Mouse (Mus musculus): ENCODE data around the gene Arpc5l. TPM values are rescaled to one million over a fixed set of nuclear protein-coding genes. Genes with fewer than 3 reads are reported as not detected.

Gene Arpc5l
- total and polyA plus RNA-seq, 3 experiments = 65.4 to 87.0 TPM; not detected in 1

GRCm38 (mm10) chr2:38992004-38992403, 13.1 kb upstream of the Arpc5l start:
- no peak overlapping the region for H3K4me3 ChIP-seq (ENCODE audit: control insufficient read depth in 1 of 2, insufficient read depth in 1 of 2, low read depth in 2 of 2, low read length in 2 of 2)
- H3K9ac ChIP-seq (ENCODE audit: control insufficient read depth, low read depth, low read length, poor library complexity, severe bottlenecking) = no peak overlapping the region
- TF ChIP-seq HCFC1 (IDR thresholded peaks at IDR 0.05; ENCODE audit: low read depth, low read length) (no peak), TCF12 (IDR thresholded peaks at IDR 0.05; ENCODE audit: low read depth, low read length) (peak; percentile 63; the same call in 1 of the 2 replicates)
- H3K79me2 ChIP-seq (ENCODE audit: control insufficient read depth, insufficient read depth, low read length, poor library complexity) = no peaks in the 10 kb centered on the region
- no peaks in the 10 kb centered on the region for H3K9me3 ChIP-seq (replicated peaks; ENCODE audit: insufficient read depth, low read length)
- DNase-seq (ENCODE audit: low read depth, low spot score) = no peak
- no peaks in the 10 kb centered on the region for H3K27me3 ChIP-seq (ENCODE audit: control insufficient read depth in 1 of 2, insufficient read depth in 2 of 2, low read length in 2 of 2)
- H3K36me3 ChIP-seq (ENCODE audit: control insufficient read depth in 1 of 2, insufficient read depth in 2 of 2, low read length in 2 of 2) = peaks cover 0 to 9% of the 10 kb centered on the region in 2 experiments; a peak in 2 of 4 replicates
- no peak overlapping the region for H3K27ac ChIP-seq (ENCODE audit: control insufficient read depth, low read depth, low read length)
- H3K4me1 ChIP-seq (ENCODE audit: control insufficient read depth in 1 of 2, insufficient read depth in 2 of 2, low read length in 2 of 2) = peaks cover 3 to 19% of the 10 kb centered on the region in 2 experiments; a peak in 3 of 4 replicates

GRCm38 (mm10) chr2:38992452-38992851, 12.7 kb upstream of the Arpc5l start:
- H3K4me1 ChIP-seq (ENCODE audit: control insufficient read depth in 1 of 2, insufficient read depth in 2 of 2, low read length in 2 of 2) = peaks cover 1 to 24% of the 10 kb centered on the region in 2 experiments; a peak in 3 of 4 replicates
- no peak for TF ChIP-seq POLR2AphosphoS5 (IDR thresholded peaks at IDR 0.05; ENCODE audit: borderline replicate concordance, low read depth, low read length)
- TF ChIP-seq RCOR1 (IDR thresholded peaks at IDR 0.05; ENCODE audit: low read depth, low read length) = no peak
- no peak for TF ChIP-seq MAX (IDR thresholded peaks at IDR 0.05; ENCODE audit: low read length)
- no peak for TF ChIP-seq ZKSCAN1 (IDR thresholded peaks at IDR 0.05; ENCODE audit: low read depth, low read length)
- no peak for TF ChIP-seq HCFC1 (IDR thresholded peaks at IDR 0.05; ENCODE audit: low read depth, low read length)
- TF ChIP-seq TCF12 (IDR thresholded peaks at IDR 0.05; ENCODE audit: low read depth, low read length) = no peak
- TF ChIP-seq RAD21 (IDR thresholded peaks at IDR 0.05; ENCODE audit: low read depth, low read length) = no peak
- no peak for TF ChIP-seq MYB (IDR thresholded peaks at IDR 0.05; ENCODE audit: low read depth, low read length)
- no peak for TF ChIP-seq TBP (IDR thresholded peaks at IDR 0.05; ENCODE audit: low read depth, low read length)
- TF ChIP-seq KAT2A (conservative IDR thresholded peaks at IDR 0.05; ENCODE audit: low read depth, low read length) = no peak
- TF ChIP-seq ZMIZ1 (IDR thresholded peaks at IDR 0.05; ENCODE audit: low read depth, low read length) = no peak
- TF ChIP-seq MYC (IDR thresholded peaks at IDR 0.05; ENCODE audit: low read depth, low read length) = no peak
- no peak for TF ChIP-seq E2F4 (IDR thresholded peaks at IDR 0.05; ENCODE audit: borderline replicate concordance, low read depth, low read length)
- H3K4me3 ChIP-seq (ENCODE audit: control insufficient read depth in 1 of 2, insufficient read depth in 1 of 2, low read depth in 2 of 2, low read length in 2 of 2) = no peak overlapping the region
- H3K27ac ChIP-seq (ENCODE audit: control insufficient read depth, low read depth, low read length) = no peak overlapping the region
- no peaks in the 10 kb centered on the region for H3K27me3 ChIP-seq (ENCODE audit: control insufficient read depth in 1 of 2, insufficient read depth in 2 of 2, low read length in 2 of 2)
- no peaks in the 10 kb centered on the region for H3K9me3 ChIP-seq (replicated peaks; ENCODE audit: insufficient read depth, low read length)
- DNase-seq (ENCODE audit: low read depth, low spot score) = no peak
- no peak overlapping the region for H3K9ac ChIP-seq (ENCODE audit: control insufficient read depth, low read depth, low read length, poor library complexity, severe bottlenecking)
- peaks cover 2% of the 10 kb centered on the region; the same call in 1 of the 2 replicates for H3K79me2 ChIP-seq (ENCODE audit: control insufficient read depth, insufficient read depth, low read length, poor library complexity)
- H3K36me3 ChIP-seq (ENCODE audit: control insufficient read depth in 1 of 2, insufficient read depth in 2 of 2, low read length in 2 of 2) = peaks cover 0 to 11% of the 10 kb centered on the region in 2 experiments; a peak in 2 of 4 replicates
